Mouse (Mus musculus) macrophage (primary cell): ENCODE data around the gene Il5. TPM values are rescaled to one million over a fixed set of nuclear protein-coding genes. Genes with fewer than 3 reads are reported as not detected.

Experiments used
- H3K27ac ChIP-seq: fragments of 350-480 bp; formaldehyde crosslinking; 2 replicates; pipeline ENCODE4 v1.9.0; 2021
- H3K36me3 ChIP-seq: fragments of 350-480 bp; formaldehyde crosslinking; 2 replicates; pipeline ENCODE4 v1.9.0; 2021; ENCODE audit errors: inconsistent target
- H3K4me3 ChIP-seq: fragments of 350-480 bp; formaldehyde crosslinking; 2 replicates; pipeline ENCODE4 v1.9.0; 2021; ENCODE audit errors: inconsistent target
- H3K79me2 ChIP-seq: fragments of 350-480 bp; formaldehyde crosslinking; 2 replicates; pipeline ENCODE4 v1.9.0; 2021; ENCODE audit errors: inconsistent target
- WGBS: methylation state at CpG from one replicate; pipeline ENCODE4 v1.1.7; 2026; ENCODE audit warnings: inconsistent platforms; ENCODE audit not compliant: missing documents; 5-methylcytosine and 5-hydroxymethylcytosine counted together
- polyA plus RNA-seq: library from polyadenylated mRNA; stranded (reverse); fragments of 250-400 nt; gene quantifications from 3 replicates; pipeline ENCODE4 v1.2.4, GENCODE M21; 2018; ENCODE audit warnings: inconsistent platforms
- total RNA-seq, 78 experiments: library from RNA; depleted of rRNA; stranded (reverse); fragments of 250-400 nt; gene quantifications; 1 replicate in 9 of 78; 2 replicates in 24 of 78; 3 replicates in 43 of 78; 4 replicates in 2 of 78; pipeline ENCODE4 v1.2.4; 2018; ENCODE audit warnings: inconsistent platforms in 56 of 78

The Il5 gene
- total RNA-seq (2018; cell fraction: chromatin; rRNA removed), result not detected
- total RNA-seq (2018; cell fraction: cytosol; rRNA removed), result not detected
- total RNA-seq (2018; cell fraction: nucleus; rRNA removed), result under 1 TPM in 1 of 26 experiments, not detected in 25; 0.82 TPM
- not detected in 3 replicates for polyA plus RNA-seq

DNA sequence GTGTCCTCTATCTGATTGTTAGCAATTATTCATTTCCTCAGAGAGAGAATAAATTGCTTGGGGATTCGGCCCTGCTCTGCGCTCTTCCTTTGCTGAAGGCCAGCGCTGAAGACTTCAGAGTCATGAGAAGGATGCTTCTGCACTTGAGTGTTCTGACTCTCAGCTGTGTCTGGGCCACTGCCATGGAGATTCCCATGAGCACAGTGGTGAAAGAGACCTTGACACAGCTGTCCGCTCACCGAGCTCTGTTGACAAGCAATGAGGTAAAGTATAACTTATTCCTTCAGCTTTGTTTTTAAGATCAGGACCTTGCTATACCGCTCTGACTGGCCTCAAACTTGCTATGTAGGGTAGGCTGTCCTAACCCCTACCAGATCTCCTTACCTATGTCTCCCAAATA is at the start of gene Il5:
Il5 (plus strand) TSS at position 80 of the 400 bp plus-strand sequence.
- WGBS, result 92% methylated on average over 6 of the region's 6 CpGs
- H3K79me2 ChIP-seq, result no peaks in the 10 kb centered on the region
- no peak within 1 kb of the TSS for H3K4me3 ChIP-seq
- H3K36me3 ChIP-seq, result no peaks in the 10 kb centered on the region
- no peak within 1 kb of the TSS for H3K27ac ChIP-seq

DNA sequence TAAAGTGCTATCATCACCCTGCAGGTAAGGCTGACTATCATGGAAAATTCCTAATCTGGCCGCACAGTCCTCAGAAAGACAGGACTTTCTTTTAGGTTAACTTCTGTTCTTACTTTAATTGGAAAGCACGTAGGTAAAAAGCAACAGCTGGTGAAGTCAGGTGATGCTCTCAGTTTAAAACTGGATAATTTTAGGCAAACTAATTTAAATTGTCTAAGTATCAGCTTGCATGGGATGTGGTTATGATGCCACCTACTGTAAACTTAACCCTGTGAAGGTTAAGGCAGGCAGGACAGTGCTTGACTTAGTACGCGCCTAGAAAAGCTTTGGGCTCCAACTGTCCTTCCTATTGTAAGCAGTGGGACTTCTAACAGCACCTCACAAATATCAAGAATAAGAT is 49.2 kb upstream of the Il5 start:
- WGBS, result 100% methylated on average over 4 of the region's 4 CpGs
- Histone ChIP-seq H3K36me3 (peaks cover 66% of the 10 kb centered on the region), H3K4me3 (no peak overlapping the region), H3K27ac (no peak overlapping the region), H3K79me2 (no peaks in the 10 kb centered on the region)

DNA sequence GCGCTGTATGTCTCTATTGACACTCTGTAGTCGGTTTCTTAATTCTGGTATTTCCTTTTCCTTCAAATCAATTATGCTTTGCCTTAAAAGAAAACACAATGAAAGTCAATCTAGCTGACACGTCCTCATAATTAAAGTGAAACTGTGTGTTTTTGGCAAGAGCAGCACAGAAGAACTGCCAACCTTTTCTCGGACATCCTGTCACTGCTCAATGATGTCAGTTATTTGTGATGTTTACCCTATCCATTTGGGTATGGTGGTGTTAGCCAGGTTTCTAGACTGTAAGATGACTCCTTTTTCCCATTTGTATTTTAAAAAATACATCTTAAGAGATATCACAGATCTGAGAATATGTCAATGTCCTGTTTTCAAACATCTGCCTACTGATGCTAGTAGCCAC is 40.5 kb upstream of the Il5 start:
- 98% methylated on average over 4 of the region's 4 CpGs for WGBS

DNA sequence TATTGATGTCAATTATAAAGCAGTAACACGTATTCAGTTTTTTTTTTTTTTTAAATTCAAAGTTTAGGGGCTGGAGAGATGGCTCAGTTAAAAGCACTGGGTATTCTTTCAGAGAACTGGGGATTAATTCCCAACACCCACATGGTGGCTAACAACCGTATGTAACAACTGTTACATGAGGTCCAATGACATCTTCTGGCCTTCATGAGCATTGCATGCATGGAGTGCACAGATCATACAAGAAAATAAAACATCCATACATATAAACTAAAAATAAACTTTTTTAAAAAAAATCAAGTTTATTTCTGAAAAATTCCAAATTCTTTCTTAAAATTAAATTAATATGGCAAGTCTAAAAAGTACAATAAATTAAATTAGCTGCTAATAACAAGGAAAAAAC is 38.9 kb upstream of the Il5 start:
- no peaks in the 10 kb centered on the region for H3K79me2 ChIP-seq
- 90% methylated on average over 2 of the region's 2 CpGs for WGBS
- H3K4me3 ChIP-seq, result no peak overlapping the region
- no peak overlapping the region for H3K27ac ChIP-seq
- peaks cover 49% of the 10 kb centered on the region for H3K36me3 ChIP-seq

More for the DNA sequence above, 40.5 kb upstream of the Il5 start:
- Histone ChIP-seq H3K79me2 (no peaks in the 10 kb centered on the region), H3K36me3 (peaks cover 53% of the 10 kb centered on the region), H3K27ac (no peak overlapping the region), H3K4me3 (no peak overlapping the region)

DNA sequence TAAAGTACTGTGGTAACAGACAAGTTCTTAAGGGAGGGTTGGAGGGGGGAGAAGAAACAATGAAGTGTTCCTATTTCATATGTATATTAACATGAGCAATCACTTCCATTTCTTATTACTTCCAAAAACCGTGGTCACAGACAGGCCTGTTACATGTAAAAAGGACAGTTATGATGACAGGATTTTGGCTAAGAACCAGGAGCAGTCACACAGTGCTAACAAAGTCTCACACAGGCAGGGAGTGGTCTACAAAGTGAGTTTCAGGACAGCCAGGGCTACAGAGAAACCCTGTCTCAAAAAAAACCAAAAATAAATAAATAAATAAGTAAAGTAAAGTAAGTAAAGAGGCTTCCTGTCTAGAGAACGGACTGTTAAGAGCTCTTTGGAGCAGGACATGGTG is 38.4 kb upstream of the Il5 start:
- H3K36me3 ChIP-seq, result peaks cover 44% of the 10 kb centered on the region
- no peaks in the 10 kb centered on the region for H3K79me2 ChIP-seq
- H3K27ac ChIP-seq, result no peak overlapping the region
- 92% methylated on average over 2 of the region's 2 CpGs for WGBS
- no peak overlapping the region for H3K4me3 ChIP-seq

DNA sequence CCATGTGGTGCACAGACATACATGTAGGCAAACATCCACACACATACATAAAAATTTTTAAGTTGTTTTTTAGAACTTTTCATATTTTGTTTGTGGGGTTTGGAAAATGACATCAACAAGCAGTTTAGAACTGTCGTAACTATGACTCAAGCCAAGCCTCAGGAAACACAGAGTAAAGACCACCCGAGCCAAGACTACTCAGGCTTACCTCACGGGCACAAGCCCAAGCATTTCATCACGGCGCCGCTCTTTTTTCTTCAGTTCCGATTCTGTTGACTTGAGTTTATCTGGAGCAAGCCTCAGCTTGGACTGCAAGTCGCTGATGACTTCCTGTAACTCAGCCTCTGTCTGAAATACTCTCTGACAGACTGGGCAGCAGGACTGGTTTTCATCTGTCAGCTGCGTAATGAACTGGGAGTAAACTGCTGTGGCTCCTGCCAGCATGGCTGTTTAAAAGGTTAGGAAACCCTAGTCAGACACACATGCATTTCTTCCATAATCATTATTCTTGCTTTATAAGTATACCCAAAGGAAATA is 37.5 kb upstream of the Il5 start:
- 98% methylated on average over 7 of the region's 9 CpGs for WGBS
- H3K36me3 ChIP-seq, result peaks cover 39% of the 10 kb centered on the region
- no peak overlapping the region for H3K4me3 ChIP-seq
- no peaks in the 10 kb centered on the region for H3K79me2 ChIP-seq
- H3K27ac ChIP-seq, result no peak overlapping the region

DNA sequence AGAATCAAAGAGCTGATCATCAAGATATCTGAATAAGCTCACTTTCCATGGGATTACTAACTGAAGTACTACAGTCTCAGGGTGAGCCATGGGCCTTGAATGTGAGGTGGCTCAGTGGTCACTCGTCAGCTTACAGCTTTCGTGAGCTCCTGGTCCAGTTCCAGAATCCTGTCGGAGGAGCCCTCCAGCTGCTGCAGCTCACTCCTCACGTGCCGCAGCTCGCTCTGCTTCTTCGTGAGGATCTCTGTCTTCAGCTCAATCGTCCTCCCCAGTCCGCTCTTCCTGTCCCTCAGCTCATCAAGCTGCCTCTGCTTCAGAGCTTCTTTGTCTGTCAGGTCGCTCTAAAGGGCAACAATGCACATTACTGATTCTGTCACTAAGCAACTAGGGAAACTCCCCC is 28.6 kb upstream of the Il5 start:
- Histone ChIP-seq H3K36me3 (peaks cover 26% of the 10 kb centered on the region), H3K4me3 (no peak overlapping the region), H3K79me2 (no peaks in the 10 kb centered on the region), H3K27ac (no peak overlapping the region)
- 95% methylated on average over 10 of the region's 10 CpGs for WGBS

DNA sequence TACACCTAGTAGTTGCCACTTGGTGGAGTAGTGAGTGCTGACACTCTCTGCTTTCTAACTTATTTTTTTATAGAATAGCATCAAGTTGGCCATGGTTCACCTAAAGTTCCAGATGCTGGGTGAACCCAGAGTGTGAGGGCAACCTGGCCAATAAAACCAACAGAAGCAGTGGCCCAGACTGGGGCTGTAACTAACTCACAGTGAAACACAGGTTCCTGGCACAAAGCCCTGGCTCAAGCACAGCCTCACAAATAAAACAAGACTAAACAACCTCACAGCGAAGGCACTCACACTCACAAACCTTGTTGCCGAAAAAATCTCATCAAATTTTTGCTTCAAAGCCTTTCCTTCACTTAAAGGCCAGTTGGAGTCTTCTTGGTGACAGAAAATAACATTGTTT is 22.1 kb upstream of the Il5 start:
- Histone ChIP-seq H3K36me3 (peaks cover 60% of the 10 kb centered on the region), H3K79me2 (no peaks in the 10 kb centered on the region), H3K27ac (no peak overlapping the region), H3K4me3 (no peak overlapping the region)
- 100% methylated on average over 2 of the region's 2 CpGs for WGBS

DNA sequence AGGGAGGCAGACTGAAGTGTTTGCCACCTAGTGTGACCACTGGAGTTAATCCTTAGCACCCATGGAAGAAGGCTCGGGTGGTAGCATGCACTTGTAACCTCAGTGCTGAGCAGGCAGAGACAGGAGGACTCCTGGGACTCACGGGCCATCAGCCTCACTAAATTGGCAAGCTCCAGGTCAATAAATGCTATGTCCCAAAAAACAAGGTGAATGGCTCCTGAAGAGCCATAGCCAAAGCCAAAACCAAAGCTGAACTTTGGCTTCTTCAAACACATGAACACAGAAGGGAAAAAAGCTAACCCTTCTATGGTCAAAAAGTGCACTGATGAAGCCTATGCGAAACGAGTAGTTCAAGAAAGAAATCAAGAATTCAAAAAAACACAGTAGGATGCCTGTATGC is 21.2 kb upstream of the Il5 start:
- Histone ChIP-seq H3K4me3 (no peak overlapping the region), H3K27ac (no peak overlapping the region), H3K36me3 (peaks cover 53% of the 10 kb centered on the region), H3K79me2 (no peaks in the 10 kb centered on the region)
- 91% methylated on average over 3 of the region's 4 CpGs for WGBS

DNA sequence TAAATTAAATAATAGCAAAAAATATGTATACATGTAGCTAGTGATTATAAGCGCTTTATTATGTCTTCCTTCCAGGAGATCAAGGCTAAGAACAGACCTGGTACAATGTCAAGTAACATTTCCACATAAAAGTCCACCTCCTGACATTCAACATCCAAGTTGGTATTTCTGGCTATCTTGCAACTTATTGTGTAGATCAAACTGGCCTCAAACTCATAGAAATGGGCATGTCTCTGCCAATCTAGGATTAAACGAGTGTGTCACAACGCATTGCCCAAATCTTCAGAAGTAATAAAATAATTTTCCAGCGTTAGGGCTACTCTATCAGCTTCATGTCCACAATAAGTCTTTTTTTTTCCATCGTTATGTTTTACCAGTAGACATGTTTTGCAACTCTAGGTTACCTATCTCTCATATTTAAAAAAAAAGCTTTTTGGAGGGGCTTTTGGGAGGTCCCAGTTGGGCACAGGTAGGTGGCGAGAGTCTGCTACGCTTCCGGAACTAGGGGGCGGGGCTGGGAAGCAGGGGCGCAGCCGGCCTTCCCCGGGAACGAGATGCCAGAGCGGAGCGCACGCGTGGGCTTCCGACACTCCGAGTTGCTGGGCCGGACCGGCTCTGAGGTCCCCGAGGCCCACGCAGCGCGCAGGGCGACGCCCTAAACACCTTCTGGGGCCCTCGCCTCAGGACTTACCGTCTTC is 14.2 kb upstream of the Il5 start:
- Histone ChIP-seq H3K36me3 (peaks cover 3% of the 10 kb centered on the region), H3K27ac (peak overlapping the region; percentile 63), H3K4me3 (peak overlapping the region; percentile 76), H3K79me2 (peaks cover 15% of the 10 kb centered on the region)
- WGBS, result 5% methylated on average over 28 of the region's 29 CpGs

DNA sequence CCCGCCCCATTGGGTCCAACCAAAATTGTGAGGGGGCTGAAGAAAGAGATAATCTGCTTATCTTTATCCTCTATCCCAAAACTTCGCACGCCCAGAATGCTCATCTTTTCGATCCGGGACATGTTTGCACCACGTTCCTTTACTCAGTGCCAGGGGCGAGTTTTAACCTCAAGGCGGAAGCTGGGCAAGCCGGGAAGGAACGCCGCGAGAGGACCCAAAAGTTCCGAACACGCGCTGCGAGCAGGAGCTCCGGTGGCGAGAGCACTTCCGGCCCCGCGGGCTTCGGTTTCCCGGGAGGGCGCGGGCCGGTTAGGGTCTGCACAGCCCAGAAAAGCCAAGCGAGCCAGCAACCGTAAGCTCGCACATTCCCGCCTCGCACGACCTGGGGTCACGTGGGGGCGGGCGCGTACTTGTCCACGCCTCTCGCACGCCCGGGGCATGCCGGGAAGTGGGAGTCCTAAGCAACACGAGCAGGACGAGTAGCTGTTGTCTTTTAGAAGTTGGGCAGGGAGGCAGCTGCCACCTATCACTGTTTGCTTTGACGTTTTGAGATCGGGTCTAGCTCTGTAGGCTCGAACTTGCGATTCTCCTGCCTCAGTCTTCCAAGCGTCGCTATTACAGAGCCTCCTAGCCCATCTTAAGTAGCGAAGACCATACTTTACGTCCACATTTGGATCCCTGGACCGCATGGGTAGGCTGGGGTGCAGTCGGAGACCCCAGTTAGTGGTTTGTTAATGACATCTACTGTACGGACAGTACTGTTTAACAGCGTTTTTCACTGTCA is 13.5 kb upstream of the Il5 start, which contains the start of gene Rad50:
Rad50 (minus strand) TSS at position 386 of the 784 bp plus-strand sequence.
- Histone ChIP-seq H3K27ac (peak within 1 kb of the TSS; percentile 63), H3K79me2 (peaks cover 15% of the 10 kb centered on the region), H3K4me3 (peak within 1 kb of the TSS; percentile 76), H3K36me3 (no peaks in the 10 kb centered on the region; the same call in 1 of the 2 replicates)
- WGBS, result 2% methylated on average over 55 of the region's 55 CpGs

DNA sequence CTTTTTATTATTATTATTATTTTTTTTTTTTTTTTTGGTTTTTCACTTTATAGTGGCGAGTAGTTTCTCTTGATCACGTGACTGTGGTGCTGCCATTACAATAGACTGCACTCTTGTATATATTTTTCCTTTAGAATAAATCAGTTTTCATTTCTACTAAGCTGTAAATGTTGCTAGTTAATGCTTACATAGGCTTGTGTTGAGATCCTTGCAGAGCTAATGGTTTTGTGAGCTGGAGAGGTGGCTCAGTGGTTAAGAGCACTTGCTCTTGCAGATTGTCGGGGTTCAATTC is 12.9 kb upstream of the Il5 start:
- H3K36me3 ChIP-seq, result no peaks in the 10 kb centered on the region; the same call in 1 of the 2 replicates
- peak overlapping the region; percentile 63 for H3K27ac ChIP-seq
- H3K79me2 ChIP-seq, result peaks cover 15% of the 10 kb centered on the region
- 45% methylated on average over 3 of the region's 3 CpGs for WGBS
- peak overlapping the region; percentile 76 for H3K4me3 ChIP-seq

DNA sequence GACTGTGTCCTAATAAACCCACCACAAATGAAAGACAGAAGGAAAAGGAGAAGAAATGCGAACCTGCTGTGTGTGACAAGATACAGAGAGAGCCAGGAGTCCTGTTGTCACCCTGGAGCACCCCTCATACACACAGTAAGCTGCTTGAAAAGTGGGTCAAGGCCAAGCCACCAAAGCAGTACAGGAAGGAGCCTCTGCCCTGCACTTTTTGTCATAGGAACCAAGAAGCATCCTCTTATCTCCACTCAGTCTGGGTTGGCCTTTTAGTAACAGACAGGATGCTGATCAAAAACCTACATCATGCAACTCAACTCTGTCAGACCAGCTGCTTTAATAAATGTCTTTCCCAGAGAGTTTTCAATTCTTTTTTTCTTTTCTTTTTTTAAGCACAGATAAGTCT is 893 bp upstream of the Il5 start:
- 78% methylated on average over 1 of the region's 1 CpGs for WGBS
- Histone ChIP-seq H3K27ac (no peak overlapping the region), H3K36me3 (no peaks in the 10 kb centered on the region), H3K4me3 (no peak overlapping the region), H3K79me2 (no peaks in the 10 kb centered on the region)

DNA sequence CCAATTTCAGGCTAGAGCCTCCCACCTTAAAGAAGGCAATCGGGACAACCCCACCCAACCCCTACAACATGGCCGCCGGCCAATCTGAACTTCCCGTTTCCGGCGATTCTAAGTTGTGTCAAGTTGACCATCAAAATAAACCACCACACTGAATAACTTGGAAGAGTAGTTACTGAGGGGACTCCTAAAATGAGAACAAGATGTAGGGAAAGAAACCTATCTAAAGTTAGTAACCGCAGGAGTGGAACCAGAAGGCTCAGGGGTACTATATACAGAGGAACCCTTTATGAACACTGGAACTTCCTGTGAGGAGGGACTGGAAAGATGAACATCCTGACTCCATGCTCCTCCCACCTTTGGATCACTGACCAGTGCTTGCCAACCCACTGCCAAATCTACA is 10.9 kb downstream of the Il5 start:
- Histone ChIP-seq H3K27ac (no peak overlapping the region), H3K4me3 (no peak overlapping the region), H3K36me3 (no peaks in the 10 kb centered on the region), H3K79me2 (no peaks in the 10 kb centered on the region)
- 78% methylated on average over 7 of the region's 7 CpGs for WGBS

DNA sequence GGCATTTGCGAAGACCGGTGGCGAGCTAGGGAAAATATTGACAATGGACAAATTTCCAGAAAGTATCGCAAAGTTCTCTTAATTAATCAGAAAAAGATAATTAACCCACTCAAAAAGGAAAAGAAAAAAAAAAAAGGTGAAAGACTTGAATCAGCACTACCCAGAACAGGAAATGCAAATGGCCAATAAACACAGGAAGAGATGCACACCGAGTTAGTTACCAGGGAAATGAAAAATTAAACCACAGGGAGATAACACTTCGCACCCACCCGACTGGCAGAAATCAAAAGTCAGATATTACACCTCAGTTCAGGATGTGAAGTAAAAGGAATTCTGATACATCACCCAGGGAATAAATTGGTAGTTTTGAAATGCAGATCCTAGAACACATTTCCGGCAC is 11.7 kb downstream of the Il5 start:
- 73% methylated on average over 8 of the region's 8 CpGs for WGBS
- Histone ChIP-seq H3K79me2 (no peaks in the 10 kb centered on the region), H3K36me3 (no peaks in the 10 kb centered on the region), H3K27ac (no peak overlapping the region), H3K4me3 (no peak overlapping the region)
